Mouse (Mus musculus): ENCODE measurements around the gene Zfp119a.
A peak's percentile ranks its signal among the peaks of the same experiment; 100 is the strongest.
"Not testable (repeated sequence)": the region's sequence is repeated elsewhere in the genome, so short reads cannot be mapped to it uniquely, and the experiment has no call there.

The Zfp119a gene

DNA sequence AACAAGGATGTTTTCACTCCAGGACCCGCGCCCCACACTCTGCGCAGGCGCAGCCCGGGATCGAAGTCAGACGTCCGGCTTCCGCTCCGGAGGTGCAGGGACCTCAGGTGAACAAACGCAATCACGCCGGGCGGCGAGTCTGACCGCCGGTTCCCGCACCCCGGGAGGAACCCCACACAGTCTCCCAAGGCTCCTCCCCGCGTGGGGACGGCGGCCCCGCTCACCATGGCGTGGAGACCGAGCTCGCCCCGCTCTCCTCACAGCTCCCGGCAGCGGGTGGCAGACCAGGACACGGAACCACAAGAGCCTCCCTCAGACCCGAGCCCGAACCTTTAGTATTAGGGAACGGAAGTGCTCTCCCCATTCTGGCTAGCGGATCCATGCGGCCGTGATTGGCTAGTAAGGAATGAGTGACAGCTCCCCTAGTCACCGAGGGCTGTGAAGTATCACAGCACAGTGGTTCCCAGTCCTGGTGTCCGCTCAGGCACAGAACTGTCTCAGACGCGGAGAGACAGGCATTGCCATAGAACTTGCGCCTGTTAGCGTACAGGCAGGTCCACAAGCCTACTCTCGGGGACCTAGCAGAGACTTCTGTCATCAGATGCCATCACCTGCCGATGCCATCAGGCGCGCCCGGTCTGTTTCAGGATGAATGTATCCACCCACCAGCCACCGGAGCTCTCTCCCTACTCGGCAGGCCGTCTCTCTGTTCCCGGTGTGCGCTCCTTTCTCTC lies at the start of gene Zfp119a:
Zfp119a (minus strand) TSS at position 295 of the 734 bp plus-strand sequence.
- DNase-seq, result peak; percentile 69

DNA sequence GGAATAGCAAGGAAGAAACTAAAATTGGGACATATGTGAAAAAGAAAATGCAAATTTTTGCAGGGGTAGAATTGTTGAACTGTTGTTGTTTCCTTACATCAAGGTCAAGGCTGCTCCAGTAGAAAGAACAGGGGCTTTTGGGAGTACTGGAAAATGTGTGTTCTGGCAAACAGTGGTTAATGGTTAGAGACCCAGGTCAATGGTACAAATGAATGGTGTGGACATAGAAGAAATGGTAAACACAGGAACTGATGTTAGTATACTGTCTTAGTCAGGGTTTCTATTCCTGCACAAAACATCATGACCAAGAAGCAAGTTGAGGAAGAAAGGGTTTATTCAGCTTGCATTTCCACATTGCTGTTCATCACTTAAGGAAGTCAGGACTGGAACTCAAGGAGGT lies 27.9 kb upstream of the Zfp119a start:
- no peak for DNase-seq

GRCm38 (mm10) chr17:55904131-55904530 lies 25.4 kb upstream of the Zfp119a start:
- DNase-seq, result no peak

DNA sequence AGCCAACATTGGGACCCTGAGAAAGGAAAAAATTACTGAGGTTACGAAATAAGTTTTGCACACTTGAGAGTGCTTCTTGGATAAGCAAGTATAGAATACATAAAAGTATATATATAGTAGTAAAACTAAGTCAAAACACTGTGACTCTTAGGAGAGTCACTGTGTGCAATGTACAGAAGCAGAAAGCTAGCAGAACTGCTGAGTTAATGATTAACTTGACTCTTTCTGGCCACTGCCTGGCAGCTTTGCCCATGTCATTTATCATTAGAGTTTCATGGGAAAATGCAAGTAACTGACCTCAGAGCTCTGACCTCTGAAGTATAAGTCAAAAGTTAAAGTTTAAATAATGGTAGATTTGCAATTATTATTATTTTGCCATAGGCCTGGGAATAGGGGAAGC lies 25.0 kb upstream of the Zfp119a start:
- no peak for DNase-seq

DNA sequence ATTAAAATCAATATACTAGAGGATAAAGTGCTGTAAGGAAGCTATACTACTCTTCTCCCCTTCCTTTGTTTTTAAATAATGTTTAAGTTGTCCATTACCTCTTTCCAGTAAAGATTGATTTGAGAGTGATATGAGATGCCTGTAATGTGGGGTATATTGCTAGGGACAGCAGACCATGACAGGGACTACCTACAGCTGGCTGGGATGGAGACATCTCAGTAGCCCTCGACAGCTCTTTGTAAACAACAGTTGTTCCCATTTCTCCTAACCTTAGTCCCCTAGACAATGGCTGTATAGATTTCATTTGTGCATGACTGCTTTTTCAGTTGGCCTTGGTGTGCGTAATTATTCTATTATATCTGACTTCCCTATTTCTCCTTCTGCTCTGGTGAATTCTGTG lies 24.4 kb upstream of the Zfp119a start:
- no peak for DNase-seq

DNA sequence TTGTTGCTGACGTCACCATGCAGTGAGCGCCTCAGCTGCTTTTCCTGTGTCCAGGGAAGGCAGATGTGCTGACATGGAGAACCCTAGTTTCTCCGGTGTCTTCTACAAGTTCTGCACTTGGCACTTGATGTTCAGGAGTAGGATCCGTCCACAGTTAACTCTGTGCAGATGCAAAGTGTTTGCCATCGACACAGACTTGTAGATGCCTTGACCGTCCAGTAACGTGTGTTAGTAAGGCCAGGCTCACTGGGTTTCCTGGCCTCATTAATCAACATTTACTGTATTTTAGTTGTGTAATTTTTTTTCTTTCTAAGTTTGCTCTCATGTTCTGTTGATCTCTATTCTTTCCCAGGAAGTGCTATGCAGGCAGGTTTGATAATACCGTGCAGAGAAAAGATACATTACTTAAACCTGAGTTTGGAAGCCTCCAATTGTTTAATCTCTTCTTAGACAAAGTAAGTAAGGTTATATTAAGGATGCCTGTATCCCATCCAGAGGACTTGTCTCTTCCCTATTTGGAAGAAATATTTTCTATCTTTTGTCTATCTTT lies 13.8 kb upstream of the Zfp119a start:
- not testable (repeated sequence) for DNase-seq

DNA sequence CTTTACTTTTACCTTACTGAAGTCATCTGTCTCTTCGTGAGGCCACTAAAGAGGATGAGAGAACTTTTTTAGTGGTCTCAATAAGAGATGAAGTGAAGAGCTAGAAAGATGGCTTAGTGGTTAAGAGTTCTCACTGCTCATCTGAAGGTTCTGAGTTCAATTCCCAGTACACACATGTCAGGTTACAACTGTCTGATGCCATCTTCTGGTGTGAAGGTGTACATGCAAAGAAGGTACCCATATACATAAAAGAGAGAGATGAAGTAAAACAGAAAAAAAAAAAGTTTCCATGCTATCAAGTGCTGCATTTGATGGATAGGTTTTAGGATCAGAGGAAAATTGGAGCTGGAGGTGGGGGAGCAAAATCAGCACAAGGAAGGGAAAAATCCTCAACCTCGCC lies 6.2 kb upstream of the Zfp119a start:
- no peak for DNase-seq

DNA sequence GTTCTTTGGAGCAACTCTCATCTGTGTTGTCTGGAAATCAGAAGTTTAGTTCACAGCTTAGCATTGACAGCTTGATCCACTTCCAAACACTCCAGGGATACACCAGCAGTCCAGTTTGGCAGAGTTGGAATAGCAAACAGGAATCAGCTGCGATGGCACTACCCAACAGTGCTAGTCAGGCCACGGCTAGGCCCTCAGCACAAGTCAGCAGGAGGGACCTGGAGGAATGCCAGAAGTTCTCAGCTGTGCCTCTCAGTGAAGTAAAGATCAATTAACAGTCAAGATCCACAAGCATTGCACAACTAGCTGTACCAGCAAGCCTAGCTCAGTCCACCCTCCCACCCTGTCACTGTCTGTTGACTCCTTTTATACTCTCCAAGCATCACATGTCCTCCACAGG lies 4.9 kb upstream of the Zfp119a start:
- DNase-seq, result no peak

DNA sequence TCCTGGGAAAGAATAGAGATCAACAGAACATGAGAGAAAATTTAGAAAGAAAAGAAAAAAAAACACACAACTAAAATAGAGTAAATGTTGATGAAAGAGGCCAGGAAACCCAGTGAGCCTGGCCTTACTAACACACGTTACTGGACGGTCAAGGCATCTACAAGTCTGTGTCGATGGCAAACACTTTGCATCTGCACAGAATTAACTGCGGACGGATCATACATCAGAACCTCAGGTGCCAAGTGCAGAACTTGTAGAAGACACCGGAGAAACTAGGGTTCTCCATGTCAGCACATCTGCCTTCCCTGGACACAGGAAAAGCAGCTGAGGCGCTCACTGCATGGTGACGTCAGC lies 471 bp downstream of the Zfp119a start:
- not testable (repeated sequence) for DNase-seq

DNA sequence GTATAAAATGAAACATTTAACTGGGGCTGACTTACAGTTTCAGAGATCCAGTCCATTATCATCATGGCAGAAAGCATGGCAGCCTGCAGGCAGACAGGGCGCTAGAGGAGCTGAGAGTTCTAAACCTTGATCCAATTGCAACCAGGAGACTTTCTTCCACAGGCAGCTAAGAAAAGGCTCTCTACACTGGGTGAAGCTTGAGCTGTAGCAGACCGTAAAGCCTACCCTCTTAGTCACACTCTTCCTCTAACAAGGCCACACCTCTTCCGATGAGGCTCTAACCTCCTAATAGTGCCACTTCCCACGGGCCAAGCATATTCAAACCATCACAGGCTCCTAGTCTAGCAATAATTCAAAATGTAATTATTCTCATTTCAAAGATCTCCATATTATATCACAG lies 1.5 kb downstream of the Zfp119a start:
- DNase-seq, result no peak

DNA sequence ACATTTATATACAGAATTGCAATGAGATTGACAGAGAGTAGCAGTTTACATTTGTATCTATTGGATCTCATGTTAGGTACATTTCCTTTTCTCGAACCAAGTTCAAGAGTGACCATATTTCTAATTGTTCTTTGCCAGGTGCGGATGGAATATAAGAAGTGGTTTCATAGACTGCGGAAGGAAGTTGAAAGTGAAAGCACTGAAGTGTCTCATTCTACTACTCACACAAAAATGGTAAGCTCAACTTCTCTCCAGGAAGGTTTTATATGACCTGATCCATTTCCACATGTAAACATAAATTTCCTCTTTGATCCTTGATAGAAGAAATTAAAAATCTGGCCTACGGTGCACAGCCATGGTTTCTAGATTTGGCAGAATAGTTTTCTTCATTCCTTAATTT lies 35.7 kb downstream of the Zfp119a start:
- DNase-seq, result no peak

DNA sequence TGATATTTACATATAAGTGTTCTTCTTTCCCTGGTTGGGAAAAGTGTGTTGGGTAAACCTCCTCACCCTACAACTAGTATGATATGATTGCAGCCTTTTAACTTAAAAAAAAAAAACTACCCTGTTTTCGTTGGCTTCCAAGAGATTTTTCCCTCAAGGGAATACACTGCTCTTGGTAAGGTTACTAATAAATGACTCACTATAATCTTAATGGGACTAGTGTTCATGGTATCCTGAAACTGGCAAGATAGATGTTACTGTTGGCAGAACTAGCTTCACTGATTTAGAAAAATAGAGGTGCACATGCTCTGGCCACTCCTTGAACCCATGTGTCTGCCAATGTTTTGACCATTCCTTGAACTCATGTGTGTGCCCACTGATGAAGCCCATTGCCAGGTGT lies 57.2 kb downstream of the Zfp119a start:
- no peak for DNase-seq

DNA sequence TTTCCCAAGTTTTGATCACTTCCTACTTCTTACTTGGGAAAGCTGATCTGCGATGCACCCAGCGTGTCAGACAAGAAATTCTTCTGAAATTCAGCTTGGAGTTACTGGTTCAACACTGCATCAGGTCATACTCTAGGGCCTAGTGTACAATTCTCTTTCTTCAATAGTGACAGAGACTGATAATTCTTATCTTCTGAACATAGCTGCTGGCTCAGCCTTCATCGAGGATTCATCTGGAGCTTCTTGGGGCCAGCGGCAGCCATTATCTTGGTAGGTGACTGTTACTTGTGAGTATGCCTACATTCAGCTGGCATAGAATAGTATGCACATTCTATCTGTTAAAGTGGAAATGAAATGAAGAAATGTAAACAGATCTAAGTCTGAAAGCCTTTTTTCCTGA lies 61.9 kb downstream of the Zfp119a start:
- DNase-seq, result no peak

All from right cerebral cortex, postnatal 14 days (tissue).